Mouse (Mus musculus): ENCODE data around the gene Fam149a. TPM values are rescaled to one million over a fixed set of nuclear protein-coding genes. Genes with fewer than 3 reads are reported as not detected.
A peak's percentile ranks its signal among the peaks of the same experiment; 100 is the strongest.

The Fam149a gene
- polyA plus RNA-seq (2011; ENCODE audit: insufficient read length, low read depth, missing spikeins) = 27.7 and 30.2 TPM in 2 replicates

DNA sequence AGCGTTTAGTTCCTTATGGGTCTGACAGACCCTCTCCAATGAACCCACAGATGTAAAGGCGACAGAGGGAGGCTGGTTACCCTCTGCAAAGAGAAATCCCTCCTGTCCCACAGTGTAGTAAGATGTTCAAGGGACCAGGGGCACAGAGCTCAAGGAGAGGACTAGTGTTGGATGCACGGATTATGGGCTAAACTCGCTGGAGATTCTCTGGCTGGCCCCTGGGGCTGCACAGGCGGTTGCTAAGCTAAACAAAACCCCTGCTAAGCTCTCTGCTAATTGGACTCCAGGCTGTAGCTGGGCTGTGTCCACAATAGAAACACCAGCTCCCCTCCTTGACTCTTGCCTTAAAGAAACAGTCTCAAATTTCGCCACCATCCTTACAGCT lies at the start of gene Fam149a:
Gene Fam149a, minus strand, starts transcription at position 329 of the 385 bp plus-strand sequence.
- no peak within 1 kb of the TSS for H3K27ac ChIP-seq (ENCODE audit: insufficient read depth, low read length)
- TF ChIP-seq CTCF (IDR thresholded peaks at IDR 0.05; ENCODE audit: borderline replicate concordance, insufficient read depth, low read length) (no peak), POLR2A (IDR thresholded peaks at IDR 0.05; ENCODE audit: low read depth, low read length) (no peak)
- 0 out of 2 replicates have a peak, but pooled peaks cover 2% of the 10 kb centered on the region for H3K4me1 ChIP-seq (ENCODE audit: control insufficient read depth, insufficient read depth, low read length)
- no peak within 1 kb of the TSS for H3K4me3 ChIP-seq (ENCODE audit: insufficient read depth, low read length)

DNA sequence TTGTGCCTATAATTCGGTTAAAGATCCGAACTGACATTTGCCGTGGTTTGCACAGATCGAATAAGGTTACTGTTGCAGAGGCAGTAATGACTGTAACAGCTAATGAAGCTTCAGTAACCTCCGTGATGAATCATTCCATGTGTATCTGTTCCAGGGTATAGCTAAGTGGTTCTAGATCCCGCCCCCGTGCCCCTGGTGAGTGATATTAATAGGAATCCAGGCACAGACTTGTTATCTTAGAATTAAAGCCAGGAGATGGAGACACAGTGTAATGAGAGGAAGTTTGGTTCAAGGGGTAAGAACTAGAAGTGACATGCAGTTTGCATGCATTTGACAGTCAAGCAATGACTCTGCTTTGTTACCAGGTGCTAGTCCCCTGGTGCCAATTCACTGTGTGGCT lies 38.1 kb upstream of the Fam149a start:
- Histone ChIP-seq H3K27ac (ENCODE audit: insufficient read depth, low read length) (no peak overlapping the region), H3K4me3 (ENCODE audit: insufficient read depth, low read length) (no peak overlapping the region), H3K4me1 (ENCODE audit: control insufficient read depth, insufficient read depth, low read length) (no peaks in the 10 kb centered on the region)
- no peak for TF ChIP-seq POLR2A (IDR thresholded peaks at IDR 0.05; ENCODE audit: low read depth, low read length)
- no peak for TF ChIP-seq CTCF (IDR thresholded peaks at IDR 0.05; ENCODE audit: borderline replicate concordance, insufficient read depth, low read length)

- no peak for TF ChIP-seq POLR2A (IDR thresholded peaks at IDR 0.05; ENCODE audit: low read depth, low read length)
- no peak for TF ChIP-seq CTCF (IDR thresholded peaks at IDR 0.05; ENCODE audit: borderline replicate concordance, insufficient read depth, low read length)
- Histone ChIP-seq H3K4me1 (ENCODE audit: control insufficient read depth, insufficient read depth, low read length) (no peaks in the 10 kb centered on the region), H3K4me3 (ENCODE audit: insufficient read depth, low read length) (no peak overlapping the region), H3K27ac (ENCODE audit: insufficient read depth, low read length) (no peak overlapping the region)
Observed at GRCm38 (mm10) chr8:45414965-45415364, 32.9 kb upstream of the Fam149a start.

- Histone ChIP-seq H3K4me1 (ENCODE audit: control insufficient read depth, insufficient read depth, low read length) (no peaks in the 10 kb centered on the region), H3K27ac (ENCODE audit: insufficient read depth, low read length) (peak within 1 kb of the TSS; percentile 30), H3K4me3 (ENCODE audit: insufficient read depth, low read length) (peak within 1 kb of the TSS; percentile 22)
- TF ChIP-seq CTCF (IDR thresholded peaks at IDR 0.05; ENCODE audit: borderline replicate concordance, insufficient read depth, low read length) = no peak
Observed at GRCm38 (mm10) chr8:45410882-45411281, 28.8 kb upstream of the Fam149a start, which contains the start of gene Tlr3. TSS of gene Tlr3 (minus strand) at chr8:45411080.

DNA sequence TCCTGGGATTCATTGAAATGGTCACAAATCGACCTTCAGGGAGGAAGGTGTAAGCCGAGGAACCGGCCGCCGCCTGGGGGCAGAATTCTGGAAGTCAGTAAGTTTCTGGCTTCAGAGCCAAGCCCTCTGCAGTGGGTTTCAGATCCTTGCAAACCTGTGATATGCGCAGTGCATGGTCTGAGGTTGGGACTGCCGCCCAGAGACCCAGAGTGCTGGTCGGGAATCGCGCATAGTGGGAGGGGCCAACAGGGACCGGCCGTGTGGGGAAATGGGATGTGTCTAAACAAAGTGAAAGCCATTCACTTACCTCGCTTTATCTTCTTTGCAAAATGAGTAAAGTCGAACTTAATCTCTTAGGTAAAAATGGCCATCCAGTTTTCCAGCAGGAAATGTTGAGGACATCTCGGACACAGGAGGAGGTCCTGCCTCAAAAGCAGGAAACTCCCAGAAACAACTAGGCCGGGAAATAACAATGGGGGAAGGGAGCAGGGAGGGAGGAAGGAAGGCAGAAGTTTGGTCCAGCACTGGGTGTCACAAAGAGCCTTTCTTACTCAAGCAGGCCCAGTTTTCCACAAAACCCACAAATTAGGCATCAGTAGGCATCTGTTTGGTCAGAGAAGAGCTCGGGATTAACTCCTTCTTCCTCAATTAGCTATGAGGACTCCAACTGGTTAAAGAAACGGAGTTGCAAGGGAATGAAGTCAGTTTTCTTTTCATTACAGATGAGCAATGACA lies 28.2 kb upstream of the Fam149a start:
- peak overlapping the region; percentile 22 for H3K4me3 ChIP-seq (ENCODE audit: insufficient read depth, low read length)
- peak overlapping the region; percentile 30 for H3K27ac ChIP-seq (ENCODE audit: insufficient read depth, low read length)
- no peaks in the 10 kb centered on the region for H3K4me1 ChIP-seq (ENCODE audit: control insufficient read depth, insufficient read depth, low read length)
- TF ChIP-seq CTCF (IDR thresholded peaks at IDR 0.05; ENCODE audit: borderline replicate concordance, insufficient read depth, low read length) = no peak
- TF ChIP-seq POLR2A (IDR thresholded peaks at IDR 0.05; ENCODE audit: low read depth, low read length) = peak; percentile 53

DNA sequence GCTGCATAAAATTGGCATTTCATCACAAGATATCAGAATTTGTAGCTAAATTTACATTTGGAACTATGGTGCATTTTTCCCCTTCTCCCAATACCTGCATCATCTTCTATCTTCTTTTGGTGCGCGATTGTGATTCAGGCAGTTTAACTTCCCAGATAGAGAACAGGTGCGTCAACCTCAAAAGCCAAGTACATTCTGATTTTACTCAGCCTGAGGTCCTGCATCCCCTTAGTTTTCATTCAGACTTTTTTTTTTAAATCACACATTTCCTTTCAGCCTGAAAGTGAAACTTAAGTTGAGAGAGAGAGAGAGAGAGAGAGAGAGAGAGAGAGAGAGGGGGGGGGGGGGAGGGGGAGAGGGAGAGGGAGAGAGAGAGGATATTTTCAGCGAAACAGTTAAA lies 27.6 kb upstream of the Fam149a start:
- no peak for TF ChIP-seq POLR2A (IDR thresholded peaks at IDR 0.05; ENCODE audit: low read depth, low read length)
- peak overlapping the region; percentile 22 for H3K4me3 ChIP-seq (ENCODE audit: insufficient read depth, low read length)
- no peaks in the 10 kb centered on the region for H3K4me1 ChIP-seq (ENCODE audit: control insufficient read depth, insufficient read depth, low read length)
- no peak overlapping the region for H3K27ac ChIP-seq (ENCODE audit: insufficient read depth, low read length)

- TF ChIP-seq POLR2A (IDR thresholded peaks at IDR 0.05; ENCODE audit: low read depth, low read length) (no peak), CTCF (IDR thresholded peaks at IDR 0.05; ENCODE audit: borderline replicate concordance, insufficient read depth, low read length) (no peak)
- H3K27ac ChIP-seq (ENCODE audit: insufficient read depth, low read length) = no peak overlapping the region
- H3K4me1 ChIP-seq (ENCODE audit: control insufficient read depth, insufficient read depth, low read length) = 0 out of 2 replicates have a peak, but pooled peaks cover 2% of the 10 kb centered on the region
- no peak overlapping the region for H3K4me3 ChIP-seq (ENCODE audit: insufficient read depth, low read length)
Observed at GRCm38 (mm10) chr8:45383250-45383649, 1.2 kb upstream of the Fam149a start.

- Histone ChIP-seq H3K4me1 (ENCODE audit: control insufficient read depth, insufficient read depth, low read length) (0 out of 2 replicates have a peak, but pooled peaks cover 2% of the 10 kb centered on the region), H3K27ac (ENCODE audit: insufficient read depth, low read length) (no peak overlapping the region), H3K4me3 (ENCODE audit: insufficient read depth, low read length) (no peak overlapping the region)
- TF ChIP-seq POLR2A (IDR thresholded peaks at IDR 0.05; ENCODE audit: low read depth, low read length) = no peak
- no peak for TF ChIP-seq CTCF (IDR thresholded peaks at IDR 0.05; ENCODE audit: borderline replicate concordance, insufficient read depth, low read length)
Observed at GRCm38 (mm10) chr8:45381075-45381962, 772 bp downstream of the Fam149a start.

DNA sequence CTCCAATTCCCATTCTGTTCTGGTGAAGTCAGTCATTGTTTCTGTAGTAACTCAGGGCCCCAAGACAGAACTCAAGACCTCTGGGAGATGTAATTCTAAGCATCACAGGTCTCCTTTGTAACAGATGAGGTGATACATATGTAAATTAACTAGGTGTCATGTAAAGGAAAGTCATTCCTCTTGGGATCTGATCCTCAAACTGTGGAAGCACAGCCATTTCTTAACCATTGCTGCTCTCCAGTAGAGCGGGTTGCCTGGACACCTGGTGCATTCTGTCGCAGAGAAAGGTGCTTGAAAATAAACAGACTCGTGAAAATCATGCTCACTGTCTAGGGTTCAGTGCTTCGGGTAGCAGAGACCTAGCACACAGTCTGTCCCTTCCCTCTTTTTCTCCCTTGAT lies 1.5 kb downstream of the Fam149a start:
- no peak for TF ChIP-seq CTCF (IDR thresholded peaks at IDR 0.05; ENCODE audit: borderline replicate concordance, insufficient read depth, low read length)
- TF ChIP-seq POLR2A (IDR thresholded peaks at IDR 0.05; ENCODE audit: low read depth, low read length) = no peak
- Histone ChIP-seq H3K4me1 (ENCODE audit: control insufficient read depth, insufficient read depth, low read length) (0 out of 2 replicates have a peak, but pooled peaks cover 2% of the 10 kb centered on the region), H3K27ac (ENCODE audit: insufficient read depth, low read length) (no peak overlapping the region), H3K4me3 (ENCODE audit: insufficient read depth, low read length) (no peak overlapping the region)

- Histone ChIP-seq H3K27ac (ENCODE audit: insufficient read depth, low read length) (no peak overlapping the region), H3K4me3 (ENCODE audit: insufficient read depth, low read length) (no peak overlapping the region), H3K4me1 (ENCODE audit: control insufficient read depth, insufficient read depth, low read length) (no peaks in the 10 kb centered on the region)
- TF ChIP-seq CTCF (IDR thresholded peaks at IDR 0.05; ENCODE audit: borderline replicate concordance, insufficient read depth, low read length) = no peak
- no peak for TF ChIP-seq POLR2A (IDR thresholded peaks at IDR 0.05; ENCODE audit: low read depth, low read length)
Observed at GRCm38 (mm10) chr8:45374071-45374470, 8.0 kb downstream of the Fam149a start.
